Comparison of ENCODE assay signal across 28 mouse cellular contexts in genomic region chr5:76817678-76818077, GRCm38 (mm10).
A peak's percentile ranks its signal among the peaks of the same experiment; 100 is the strongest.
DNase-seq lines count a peak whose midpoint lies in the region; ATAC-seq and TF ChIP-seq lines count a peak whose summit lies in the region.
"Had no signal": no experiment of that assay in that cellular context is flagged by ENCODE, and none has a peak within 500 bp of the region (broad histone marks: within the 10 kb centered on the region; RNA-seq: fewer than 3 reads in every experiment).

No protein-coding gene starts in this region.

- H3K27ac ChIP-seq in embryonic fibroblast, embryonic 13.5 days (ENCODE audit: insufficient read depth, low read length) = no peak overlapping the region
- no peak overlapping the region for H3K27ac ChIP-seq in layer of hippocampus, adult 2 months
- H3K27ac ChIP-seq in small intestine, adult 2 months (ENCODE audit: insufficient read depth, low read depth, low read length) = peak overlapping the region; percentile 96
- no peak overlapping the region for H3K27ac ChIP-seq in limb, embryonic 10.5 days
- no peak overlapping the region for H3K27ac ChIP-seq in forebrain, embryonic 14.5 days (ENCODE audit: low read depth, low read length)
- H3K27ac ChIP-seq: embryonic facial prominence, embryonic 15.5 days; forebrain, embryonic 13.5 days; gastrocnemius, adult 2 months; heart, adult 2 months; hindbrain, embryonic 13.5 days; kidney, embryonic 15.5 days; left cerebral cortex, adult 2 months; liver, embryonic 12.5 days; neural tube, embryonic 15.5 days had no signal

- WGBS in small intestine, adult 2 months = 67% methylated on average over 15 of the region's 15 CpGs
- WGBS in limb, embryonic 10.5 days = 92% methylated on average over 15 of the region's 15 CpGs
- WGBS in forebrain, embryonic 14.5 days = 90% methylated on average over 15 of the region's 15 CpGs

- peak; percentile 13; the same call in 1 of the 2 replicates for TF ChIP-seq CTCF in embryonic fibroblast, embryonic 13.5 days (IDR thresholded peaks at IDR 0.05; ENCODE audit: borderline replicate concordance, insufficient read depth, low read length)
- TF ChIP-seq CTCF in layer of hippocampus, adult 2 months (conservative IDR thresholded peaks at IDR 0.05) = no peak
- no peak for TF ChIP-seq CTCF in small intestine, adult 2 months (IDR thresholded peaks at IDR 0.05; ENCODE audit: extremely low read depth, insufficient read length, insufficient replicate concordance, low read depth, low read length)

- peak; percentile 9 to 36 for DNase-seq in left cerebral cortex, adult 18-20 months (ENCODE audit: low spot score in 2 of 2)
- DNase-seq in left cerebral cortex, adult 11 months (ENCODE audit: low spot score) = no peak
- peak; percentile 39 to 48 for DNase-seq in layer of hippocampus, adult 2 months (ENCODE audit: low spot score in 2 of 2)
- no peak for DNase-seq in limb, embryonic 10.5 days (ENCODE audit: low spot score)
- no peak for DNase-seq in forebrain, embryonic 14.5 days (ENCODE audit: low spot score)
- DNase-seq in left cerebral cortex, postnatal 4 days = no peak
- DNase-seq: adrenal gland, postnatal 25 days; cerebellum, adult 18-20 months; cerebellum, postnatal 10 days; gastrocnemius, adult 2 months; heart, adult 2 months; heart, postnatal 4 days; kidney, adult 18-20 months; kidney, postnatal 25 days; liver, postnatal 0 days; lung, postnatal 36 days; midbrain, embryonic 14.5 days; right cerebral cortex, postnatal 4 days had no signal

- ATAC-seq in forebrain, embryonic 14.5 days = no peak
- ATAC-seq: forebrain, embryonic 13.5 days; liver, embryonic 12.5 days; liver, postnatal 0 days had no signal

- no peaks in the 10 kb centered on the region for H3K27me3 ChIP-seq in small intestine, adult 2 months (ENCODE audit: control insufficient read depth, insufficient read depth, low read length)
- no peaks in the 10 kb centered on the region for H3K27me3 ChIP-seq in limb, embryonic 10.5 days (ENCODE audit: low read depth, poor library complexity, severe bottlenecking)
- H3K27me3 ChIP-seq in forebrain, embryonic 14.5 days (replicated peaks; ENCODE audit: control insufficient read depth, insufficient read depth, low read length) = no peaks in the 10 kb centered on the region
- H3K27me3 ChIP-seq: embryonic facial prominence, embryonic 15.5 days; forebrain, embryonic 13.5 days; heart, embryonic 12.5 days; hindbrain, embryonic 13.5 days; kidney, embryonic 15.5 days; liver, embryonic 12.5 days; neural tube, embryonic 15.5 days had no signal

- intact Hi-C loops in left cerebral cortex, postnatal 4 days (cut with DNase I) = no loop called here

- no peak overlapping the region for H3K4me2 ChIP-seq in forebrain, embryonic 14.5 days (ENCODE audit: low read length)
- H3K4me2 ChIP-seq: embryonic facial prominence, embryonic 15.5 days; forebrain, embryonic 13.5 days; heart, embryonic 12.5 days; hindbrain, embryonic 13.5 days; kidney, embryonic 15.5 days; liver, embryonic 12.5 days; neural tube, embryonic 15.5 days had no signal

- TF ChIP-seq POLR2A in embryonic fibroblast, embryonic 13.5 days (IDR thresholded peaks at IDR 0.05; ENCODE audit: low read depth, low read length) = no peak
- TF ChIP-seq POLR2A in small intestine, adult 2 months (IDR thresholded peaks at IDR 0.05; ENCODE audit: low read depth, low read length) = no peak

- no peaks in the 10 kb centered on the region for H3K9me3 ChIP-seq in limb, embryonic 10.5 days (replicated peaks)
- H3K9me3 ChIP-seq in forebrain, embryonic 14.5 days (replicated peaks; ENCODE audit: control insufficient read depth, low read length) = no peaks in the 10 kb centered on the region
- H3K9me3 ChIP-seq: embryonic facial prominence, embryonic 15.5 days; forebrain, embryonic 13.5 days; hindbrain, embryonic 13.5 days; kidney, embryonic 15.5 days; liver, embryonic 12.5 days; neural tube, embryonic 15.5 days had no signal

- no peaks in the 10 kb centered on the region for H3K36me3 ChIP-seq in small intestine, adult 2 months (ENCODE audit: control insufficient read depth, insufficient read depth, low read length)
- H3K36me3 ChIP-seq in limb, embryonic 10.5 days = peaks cover 21% of the 10 kb centered on the region
- 0 out of 2 replicates have a peak, but pooled peaks cover 12% of the 10 kb centered on the region for H3K36me3 ChIP-seq in forebrain, embryonic 14.5 days (ENCODE audit: control insufficient read depth, insufficient read depth, low read length)
- H3K36me3 ChIP-seq: embryonic facial prominence, embryonic 15.5 days; heart, embryonic 12.5 days; kidney, embryonic 15.5 days; liver, embryonic 12.5 days had no signal

- H3K4me1 ChIP-seq in embryonic fibroblast, embryonic 13.5 days (ENCODE audit: control insufficient read depth, insufficient read depth, low read length) = no peaks in the 10 kb centered on the region
- peaks cover 18% of the 10 kb centered on the region for H3K4me1 ChIP-seq in small intestine, adult 2 months (ENCODE audit: control insufficient read depth, insufficient read depth, insufficient read length, low read length)
- H3K4me1 ChIP-seq in limb, embryonic 10.5 days = no peaks in the 10 kb centered on the region; the same call in 1 of the 2 replicates
- H3K4me1 ChIP-seq in forebrain, embryonic 14.5 days (ENCODE audit: control insufficient read depth, insufficient read depth, low read length) = peaks cover 26% of the 10 kb centered on the region

- no peak overlapping the region for H3K9ac ChIP-seq in forebrain, embryonic 14.5 days (ENCODE audit: low read length)
- H3K9ac ChIP-seq: embryonic facial prominence, embryonic 15.5 days; forebrain, embryonic 13.5 days; heart, embryonic 12.5 days; hindbrain, embryonic 13.5 days; kidney, embryonic 15.5 days; liver, embryonic 12.5 days; liver, postnatal 0 days; neural tube, embryonic 15.5 days had no signal

- no peak overlapping the region for H3K4me3 ChIP-seq in embryonic fibroblast, embryonic 13.5 days (ENCODE audit: insufficient read depth, low read length)
- H3K4me3 ChIP-seq in layer of hippocampus, adult 2 months = no peak overlapping the region
- no peak overlapping the region for H3K4me3 ChIP-seq in small intestine, adult 2 months (ENCODE audit: low read depth, low read length)
- H3K4me3 ChIP-seq in limb, embryonic 10.5 days = no peak overlapping the region
- no peak overlapping the region for H3K4me3 ChIP-seq in forebrain, embryonic 14.5 days (ENCODE audit: low read depth, low read length)
- H3K4me3 ChIP-seq: embryonic facial prominence, embryonic 15.5 days; forebrain, embryonic 13.5 days; gastrocnemius, adult 2 months; heart, adult 2 months; heart, embryonic 12.5 days; hindbrain, embryonic 13.5 days; kidney, embryonic 15.5 days; left cerebral cortex, adult 2 months; liver, embryonic 12.5 days; neural tube, embryonic 15.5 days had no signal

Comparison
In these comparisons a context has a peak if more than half of its experiments do, and no peak if none do; other contexts are left out.
1. DNase-seq: peak in left cerebral cortex, adult 18-20 months (2 of 2) and layer of hippocampus, adult 2 months (2 of 2); none in left cerebral cortex, adult 11 months (single experiment), limb, embryonic 10.5 days (single experiment), forebrain, embryonic 14.5 days (single experiment) and left cerebral cortex, postnatal 4 days (single experiment).